Mouse (Mus musculus) midbrain, embryonic 11.5 days (tissue): ENCODE measurements around the gene Myo15b. TPM values are rescaled to one million over a fixed set of nuclear protein-coding genes. Genes with fewer than 3 reads are reported as not detected.

Experiments used
- ATAC-seq: fragments of 200-750 bp; cut with Nextera tagmentation; 2 replicates; pipeline ENCODE4 v1.8.0; 2017; ENCODE audit warnings: moderate TSS enrichment, moderate library complexity; ENCODE audit not compliant: low FRiP score
- DNase-seq: peaks from one replicate; pipeline ENCODE4 v3.0.0; 2015; ENCODE audit warnings: low spot score; ENCODE audit errors: missing footprints
- H3K27ac ChIP-seq: fragments of 300-500 bp; sonication (generic); 2 replicates; pipeline ENCODE4 v1.5.1; 2014; ENCODE audit warnings: low read depth, low read length
- H3K27me3 ChIP-seq: fragments of 300-500 bp; sonication (generic); 2 replicates; pipeline ENCODE4 v1.6.1; 2014; ENCODE audit warnings: mild to moderate bottlenecking, low read length, moderate library complexity, mixed read lengths; ENCODE audit not compliant: control insufficient read depth, insufficient read depth
- H3K36me3 ChIP-seq: fragments of 300-500 bp; sonication (generic); 2 replicates; pipeline ENCODE4 v1.6.1; 2014; ENCODE audit warnings: mild to moderate bottlenecking, low read length, moderate library complexity, mixed read lengths; ENCODE audit not compliant: control insufficient read depth, insufficient read depth
- H3K4me1 ChIP-seq: fragments of 300-500 bp; sonication (generic); 2 replicates; pipeline ENCODE4 v1.6.1; 2014; ENCODE audit warnings: low read length; ENCODE audit not compliant: control insufficient read depth, insufficient read depth
- H3K4me2 ChIP-seq: fragments of 300-500 bp; sonication (generic); 2 replicates; pipeline ENCODE4 v1.6.1; 2014; ENCODE audit warnings: mild to moderate bottlenecking, moderate library complexity
- H3K4me3 ChIP-seq: fragments of 300-500 bp; sonication (generic); 2 replicates; pipeline ENCODE4 v1.5.1; 2014; ENCODE audit warnings: low read depth, low read length
- H3K9ac ChIP-seq: fragments of 300-500 bp; sonication (generic); 2 replicates; pipeline ENCODE4 v1.6.1; 2014; ENCODE audit warnings: low read length
- H3K9me3 ChIP-seq: fragments of 300-500 bp; sonication (generic); 2 replicates; pipeline ENCODE4 v1.6.1; 2016; ENCODE audit warnings: low read length; ENCODE audit not compliant: control insufficient read depth
- WGBS: fragments of 180-500 bp; shearing (Covaris S2); extraction: QIAGEN DNeasy Blood & Tissue Kit; methylation state at CpG from one replicate; pipeline ENCODE4 v1.1.7; 2014; 5-methylcytosine and 5-hydroxymethylcytosine counted together
- polyA plus RNA-seq: library from polyadenylated mRNA; unstranded; fragments of >200 nt; fragmentation: Nextera tagmentation; extraction: Ambion mirVana; gene quantifications from 2 replicates; pipeline ENCODE4 v1.2.1, GENCODE M21; 2014

The Myo15b gene
- polyA plus RNA-seq, 1 experiment from 2014 or later: not detected

- WGBS: 91% methylated on average over 11 of the region's 11 CpGs
- no peaks in the 10 kb centered on the region for H3K4me1 ChIP-seq
- H3K9ac ChIP-seq: no peak within 1 kb of the TSS
- no peak within 1 kb of the TSS for H3K4me2 ChIP-seq
- H3K9me3 ChIP-seq: no peaks in the 10 kb centered on the region
- H3K4me3 ChIP-seq: no peak within 1 kb of the TSS
- no peaks in the 10 kb centered on the region for H3K27me3 ChIP-seq
- ATAC-seq (no peak), DNase-seq (peak; percentile 1)
- H3K36me3 ChIP-seq: no peaks in the 10 kb centered on the region
- no peak within 1 kb of the TSS for H3K27ac ChIP-seq
Observed at GRCm38 (mm10) chr11:115911632-115912376, 53.6 kb downstream of the Myo15b start, which contains the start of gene Smim6. Gene Smim6 (plus strand): TSS chr11:115912017.

- Histone ChIP-seq H3K9ac (no peak overlapping the region), H3K9me3 (no peaks in the 10 kb centered on the region), H3K36me3 (no peaks in the 10 kb centered on the region), H3K4me1 (no peaks in the 10 kb centered on the region), H3K27ac (no peak overlapping the region), H3K4me3 (no peak overlapping the region), H3K4me2 (no peak overlapping the region), H3K27me3 (no peaks in the 10 kb centered on the region)
- no peak for ATAC-seq
- WGBS: 87% methylated on average over 4 of the region's 4 CpGs
- no peak for DNase-seq
Observed at GRCm38 (mm10) chr11:115916579-115916978, 58.4 kb downstream of the Myo15b start.

GRCm38 (mm10) chr11:115918637-115919036, 60.4 kb downstream of the Myo15b start:
- DNase-seq: peak; percentile 51
- Histone ChIP-seq H3K4me1 (no peaks in the 10 kb centered on the region), H3K9ac (no peak overlapping the region), H3K27ac (no peak overlapping the region), H3K9me3 (no peaks in the 10 kb centered on the region), H3K27me3 (no peaks in the 10 kb centered on the region), H3K36me3 (peaks cover 3% of the 10 kb centered on the region), H3K4me3 (no peak overlapping the region), H3K4me2 (no peak overlapping the region)
- no peak for ATAC-seq
- WGBS: 85% methylated on average over 5 of the region's 5 CpGs

- Histone ChIP-seq H3K36me3 (peaks cover 3% of the 10 kb centered on the region), H3K9ac (no peak overlapping the region), H3K27ac (no peak overlapping the region), H3K4me1 (no peaks in the 10 kb centered on the region), H3K27me3 (no peaks in the 10 kb centered on the region), H3K4me3 (no peak overlapping the region), H3K9me3 (no peaks in the 10 kb centered on the region), H3K4me2 (no peak overlapping the region)
- ATAC-seq (no peak), DNase-seq (peak; percentile 56)
- WGBS: 88% methylated on average over 5 of the region's 5 CpGs
Observed at GRCm38 (mm10) chr11:115919073-115919472, 60.9 kb downstream of the Myo15b start.

- H3K27me3 ChIP-seq: no peaks in the 10 kb centered on the region
- H3K9me3 ChIP-seq: no peaks in the 10 kb centered on the region
- no peak overlapping the region for H3K4me3 ChIP-seq
- H3K36me3 ChIP-seq: peaks cover 3% of the 10 kb centered on the region
- no peak overlapping the region for H3K9ac ChIP-seq
- no peaks in the 10 kb centered on the region for H3K4me1 ChIP-seq
- H3K27ac ChIP-seq: no peak overlapping the region
- WGBS: 48% methylated on average over 6 of the region's 6 CpGs
- ATAC-seq: no peak
- no peak overlapping the region for H3K4me2 ChIP-seq
- DNase-seq: peak; percentile 91
Observed at GRCm38 (mm10) chr11:115920110-115920818, 62.1 kb downstream of the Myo15b start.

- Histone ChIP-seq H3K4me3 (no peak overlapping the region), H3K36me3 (peaks cover 3% of the 10 kb centered on the region), H3K27ac (no peak overlapping the region), H3K27me3 (no peaks in the 10 kb centered on the region), H3K9me3 (no peaks in the 10 kb centered on the region), H3K9ac (no peak overlapping the region), H3K4me1 (no peaks in the 10 kb centered on the region), H3K4me2 (no peak overlapping the region)
- WGBS: 97% methylated on average over 1 of the region's 1 CpGs
- no peak for ATAC-seq
- peak; percentile 10 for DNase-seq
Observed at GRCm38 (mm10) chr11:115921986-115922385, 63.8 kb downstream of the Myo15b start.

- ATAC-seq (no peak), DNase-seq (no peak)
- no peak overlapping the region for H3K4me3 ChIP-seq
- no peak overlapping the region for H3K27ac ChIP-seq
- no peaks in the 10 kb centered on the region for H3K9me3 ChIP-seq
- H3K4me2 ChIP-seq: no peak overlapping the region
- WGBS: 82% methylated on average over 8 of the region's 8 CpGs
- no peak overlapping the region for H3K9ac ChIP-seq
- H3K4me1 ChIP-seq: peaks cover 9% of the 10 kb centered on the region
- no peaks in the 10 kb centered on the region; the same call in 1 of the 2 replicates for H3K36me3 ChIP-seq
- H3K27me3 ChIP-seq: no peaks in the 10 kb centered on the region
Observed at GRCm38 (mm10) chr11:115929031-115929430, 70.8 kb downstream of the Myo15b start.

GRCm38 (mm10) chr11:115929818-115930217, 71.6 kb downstream of the Myo15b start:
- H3K36me3 ChIP-seq: no peaks in the 10 kb centered on the region; the same call in 1 of the 2 replicates
- H3K27me3 ChIP-seq: no peaks in the 10 kb centered on the region
- 83% methylated on average over 2 of the region's 3 CpGs for WGBS
- no peaks in the 10 kb centered on the region for H3K9me3 ChIP-seq
- H3K4me2 ChIP-seq: no peak overlapping the region
- ATAC-seq (no peak), DNase-seq (peak; percentile 14)
- peaks cover 16% of the 10 kb centered on the region for H3K4me1 ChIP-seq
- H3K4me3 ChIP-seq: no peak overlapping the region
- H3K27ac ChIP-seq: no peak overlapping the region
- H3K9ac ChIP-seq: no peak overlapping the region

- Histone ChIP-seq H3K4me3 (no peak overlapping the region), H3K9ac (no peak overlapping the region), H3K4me2 (no peak overlapping the region), H3K4me1 (peaks cover 16% of the 10 kb centered on the region), H3K27ac (no peak overlapping the region), H3K9me3 (no peaks in the 10 kb centered on the region), H3K36me3 (peaks cover 2% of the 10 kb centered on the region; the same call in 1 of the 2 replicates), H3K27me3 (no peaks in the 10 kb centered on the region)
- DNase-seq (no peak), ATAC-seq (no peak)
- WGBS: 76% methylated on average over 3 of the region's 3 CpGs
Observed at GRCm38 (mm10) chr11:115931235-115931634, 73.0 kb downstream of the Myo15b start.
